ENCODE assay signal across 15 mouse cellular contexts in genomic region chr5:97097631-97098041, GRCm38 (mm10). TPM values are rescaled to one million over a fixed set of nuclear protein-coding genes. Genes with fewer than 3 reads are reported as not detected.
DNase-seq lines count a peak whose midpoint lies in the region; ATAC-seq and TF ChIP-seq lines count a peak whose summit lies in the region.
"Had no signal": no experiment of that assay in that cellular context is flagged by ENCODE, and none has a peak within 500 bp of the region (broad histone marks: within the 10 kb centered on the region; RNA-seq: fewer than 3 reads in every experiment).

No protein-coding gene starts in this region.

- intact Hi-C loops in heart, postnatal 10 days (cut with DNase I): no loop called here

- no peaks in the 10 kb centered on the region for H3K27me3 ChIP-seq in heart, embryonic 16.5 days (ENCODE audit: control insufficient read depth, insufficient read depth, low read length)
- H3K27me3 ChIP-seq in neural tube, embryonic 14.5 days (ENCODE audit: control insufficient read depth, insufficient read depth, low read length): no peaks in the 10 kb centered on the region
- no peaks in the 10 kb centered on the region for H3K27me3 ChIP-seq in hindbrain, postnatal 0 days (ENCODE audit: insufficient read depth, low read length)
- H3K27me3 ChIP-seq in stomach, postnatal 0 days (ENCODE audit: control insufficient read depth, insufficient read depth, low read length): no peaks in the 10 kb centered on the region
- H3K27me3 ChIP-seq: embryonic facial prominence, embryonic 15.5 days; lung, embryonic 15.5 days; midbrain, embryonic 12.5 days had no signal

- no peak for DNase-seq in heart, postnatal 10 days
- DNase-seq in neural tube, embryonic 10.5 days (ENCODE audit: extremely low spot score, low spot score): no peak
- peak; percentile 19 for DNase-seq in hindbrain, postnatal 0 days (ENCODE audit: low spot score)
- DNase-seq in left cerebral cortex, adult 11 months (ENCODE audit: low spot score): no peak
- DNase-seq in layer of hippocampus, postnatal 36 days: no peak
- DNase-seq in stomach, postnatal 0 days (ENCODE audit: low spot score): no peak
- DNase-seq: adrenal gland, postnatal 10 days; kidney, adult 18-20 months had no signal

- no peak for TF ChIP-seq EP300 in stomach, postnatal 0 days (optimal IDR thresholded peaks at IDR 0.05)

- no peak overlapping the region for H3K4me2 ChIP-seq in heart, embryonic 16.5 days (ENCODE audit: low read depth, low read length)
- no peak overlapping the region for H3K4me2 ChIP-seq in neural tube, embryonic 14.5 days (ENCODE audit: low read depth, low read length)
- H3K4me2 ChIP-seq in hindbrain, postnatal 0 days (ENCODE audit: low read depth, low read length): no peak overlapping the region
- H3K4me2 ChIP-seq in stomach, postnatal 0 days (replicated peaks; ENCODE audit: low read depth): no peak overlapping the region
- H3K4me2 ChIP-seq: embryonic facial prominence, embryonic 15.5 days; lung, embryonic 15.5 days; midbrain, embryonic 12.5 days had no signal

- no peak overlapping the region for H3K4me3 ChIP-seq in heart, embryonic 16.5 days (ENCODE audit: low read length)
- no peak overlapping the region for H3K4me3 ChIP-seq in neural tube, embryonic 14.5 days (ENCODE audit: low read depth, low read length)
- H3K4me3 ChIP-seq in hindbrain, postnatal 0 days (ENCODE audit: low read length): no peak overlapping the region
- no peak overlapping the region for H3K4me3 ChIP-seq in stomach, postnatal 0 days (ENCODE audit: low read depth, low read length)
- H3K4me3 ChIP-seq: embryonic facial prominence, embryonic 15.5 days; heart, embryonic 10.5 days; lung, embryonic 15.5 days; midbrain, embryonic 12.5 days had no signal

- H3K27ac ChIP-seq in heart, embryonic 16.5 days (ENCODE audit: low read length): no peak overlapping the region
- H3K27ac ChIP-seq in neural tube, embryonic 14.5 days (ENCODE audit: low read depth, low read length): no peak overlapping the region
- H3K27ac ChIP-seq in hindbrain, postnatal 0 days: no peak overlapping the region
- no peak overlapping the region for H3K27ac ChIP-seq in stomach, postnatal 0 days (replicated peaks)
- H3K27ac ChIP-seq: embryonic facial prominence, embryonic 15.5 days; heart, embryonic 10.5 days; lung, embryonic 15.5 days; midbrain, embryonic 12.5 days had no signal

- H3K36me3 ChIP-seq in heart, embryonic 16.5 days (ENCODE audit: control insufficient read depth, insufficient read depth): no peaks in the 10 kb centered on the region
- H3K36me3 ChIP-seq in neural tube, embryonic 14.5 days (ENCODE audit: control insufficient read depth, insufficient read depth, low read length): peaks cover 18% of the 10 kb centered on the region
- H3K36me3 ChIP-seq in hindbrain, postnatal 0 days (ENCODE audit: insufficient read depth, low read length): peaks cover 18% of the 10 kb centered on the region
- H3K36me3 ChIP-seq in stomach, postnatal 0 days (ENCODE audit: control insufficient read depth, insufficient read depth, low read length): no peaks in the 10 kb centered on the region
- H3K36me3 ChIP-seq: lung, embryonic 15.5 days had no signal

- 58% methylated on average over 9 of the region's 9 CpGs for WGBS in heart, embryonic 16.5 days
- 74% methylated on average over 9 of the region's 9 CpGs for WGBS in neural tube, embryonic 14.5 days
- WGBS in hindbrain, postnatal 0 days: 60% methylated on average over 9 of the region's 9 CpGs
- WGBS in stomach, postnatal 0 days: 69% methylated on average over 9 of the region's 9 CpGs

- ATAC-seq in heart, embryonic 16.5 days (replicated peaks; ENCODE audit: extremely low read depth, insufficient read depth, low FRiP score): peak; percentile 41; the same call in 1 of the 2 replicates
- ATAC-seq in neural tube, embryonic 14.5 days (ENCODE audit: low read depth): peak; percentile 54; the same call in 1 of the 2 replicates
- peak; percentile 50; the same call in 1 of the 2 replicates for ATAC-seq in hindbrain, postnatal 0 days
- no peak for ATAC-seq in stomach, postnatal 0 days (ENCODE audit: low FRiP score, low TSS enrichment)
- ATAC-seq: CD4-positive, CD25-positive, alpha-beta regulatory T cell, adult 4 months had no signal

- H3K9me3 ChIP-seq in heart, embryonic 16.5 days (replicated peaks; ENCODE audit: control insufficient read depth, low read length): no peaks in the 10 kb centered on the region
- H3K9me3 ChIP-seq in neural tube, embryonic 14.5 days (ENCODE audit: control insufficient read depth, low read length): no peaks in the 10 kb centered on the region
- H3K9me3 ChIP-seq in hindbrain, postnatal 0 days (ENCODE audit: low read length): no peaks in the 10 kb centered on the region
- H3K9me3 ChIP-seq in stomach, postnatal 0 days (ENCODE audit: control insufficient read depth, low read length): no peaks in the 10 kb centered on the region
- H3K9me3 ChIP-seq: embryonic facial prominence, embryonic 15.5 days; heart, embryonic 10.5 days; lung, embryonic 15.5 days; midbrain, embryonic 12.5 days had no signal

- peaks cover 2% of the 10 kb centered on the region; the same call in 1 of the 2 replicates for H3K4me1 ChIP-seq in heart, embryonic 16.5 days (ENCODE audit: control insufficient read depth, insufficient read depth, low read length)
- no peaks in the 10 kb centered on the region for H3K4me1 ChIP-seq in neural tube, embryonic 14.5 days (ENCODE audit: control insufficient read depth, insufficient read depth, low read length)
- no peaks in the 10 kb centered on the region for H3K4me1 ChIP-seq in hindbrain, postnatal 0 days (ENCODE audit: insufficient read depth, low read length)
- H3K4me1 ChIP-seq in stomach, postnatal 0 days (replicated peaks; ENCODE audit: control insufficient read depth, insufficient read depth): no peaks in the 10 kb centered on the region
- H3K4me1 ChIP-seq: embryonic facial prominence, embryonic 15.5 days; lung, embryonic 15.5 days had no signal

- TF ChIP-seq CTCF in hindbrain, postnatal 0 days (IDR thresholded peaks at IDR 0.05; ENCODE audit: low read depth): peak; percentile 20; the same call in 1 of the 2 replicates
- TF ChIP-seq CTCF in stomach, postnatal 0 days (IDR thresholded peaks at IDR 0.05; ENCODE audit: low read depth): no peak

- no peak overlapping the region for H3K9ac ChIP-seq in heart, embryonic 16.5 days (ENCODE audit: low read length)
- no peak overlapping the region for H3K9ac ChIP-seq in neural tube, embryonic 14.5 days (replicated peaks; ENCODE audit: low read depth, low read length)
- no peak overlapping the region for H3K9ac ChIP-seq in hindbrain, postnatal 0 days (replicated peaks; ENCODE audit: low read length)
- no peak overlapping the region for H3K9ac ChIP-seq in stomach, postnatal 0 days (ENCODE audit: low read length)
- H3K9ac ChIP-seq: embryonic facial prominence, embryonic 15.5 days; lung, embryonic 15.5 days; midbrain, embryonic 12.5 days had no signal

RNA-seq across cellular contexts. Expression of gene Paqr3, which starts 13.8 kb away (rescaled TPM):
- 1.3 and 1.6 TPM in 2 replicates for polyA plus RNA-seq in heart, embryonic 16.5 days (2015; fragmentation: Nextera tagmentation; extraction: Ambion mirVana)
- total RNA-seq in heart, postnatal 10 days (2021): 1 to 10 TPM; 2.4 to 3.5 TPM
- polyA plus RNA-seq in neural tube, embryonic 14.5 days (2014; fragmentation: Nextera tagmentation; extraction: Ambion mirVana): 22.3 and 25.3 TPM in 2 replicates
- 44.7 and 45.3 TPM in 2 replicates for total RNA-seq in hindbrain, postnatal 0 days (2014; rRNA removed)
- polyA plus RNA-seq in hindbrain, postnatal 0 days (2015; fragmentation: Nextera tagmentation; extraction: Ambion mirVana): 9.8 and 11.6 TPM in 2 replicates
- total RNA-seq in layer of hippocampus, postnatal 36 days (2021): 10 to 100 TPM; 28.2 to 38.6 TPM
- 1.2 and 1.4 TPM in 2 replicates for polyA plus RNA-seq in stomach, postnatal 0 days (2015; fragmentation: Nextera tagmentation; extraction: Ambion mirVana)
